Mouse (Mus musculus): ENCODE measurements around the gene Arih2. TPM values are rescaled to one million over a fixed set of nuclear protein-coding genes. Genes with fewer than 3 reads are reported as not detected.

The Arih2 gene
- polyA plus RNA-seq, 1 experiment from 2014 or later = 50.9 TPM

DNA sequence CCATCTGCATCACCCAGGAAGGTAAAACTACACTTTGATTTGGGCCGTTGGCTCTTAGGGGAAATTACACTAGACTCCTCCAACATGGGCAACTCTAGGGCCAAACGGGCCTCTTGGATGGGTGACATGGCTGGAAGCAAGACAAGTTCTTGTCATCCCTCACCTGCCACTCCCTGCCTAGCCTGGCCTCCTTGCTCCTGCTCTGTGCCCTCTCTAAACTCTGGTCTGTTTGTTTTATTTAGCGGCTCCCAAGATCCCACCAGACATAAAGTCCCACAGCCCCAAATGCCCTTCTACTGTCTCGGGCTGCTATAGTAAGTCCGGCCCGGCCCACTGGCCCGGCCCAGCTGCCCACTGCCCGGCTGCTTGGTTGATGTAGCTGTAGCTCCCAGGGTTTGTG, 85.5 kb downstream of the Arih2 start:
- Histone ChIP-seq H3K9me3 (ENCODE audit: control insufficient read depth, low read length) (no peaks in the 10 kb centered on the region), H3K27ac (ENCODE audit: low read depth, low read length) (no peak overlapping the region), H3K27me3 (ENCODE audit: control insufficient read depth, insufficient read depth, low read length) (no peaks in the 10 kb centered on the region), H3K4me3 (ENCODE audit: low read depth, low read length) (no peak overlapping the region), H3K9ac (ENCODE audit: low read length) (no peak overlapping the region), H3K4me1 (ENCODE audit: control insufficient read depth, insufficient read depth, low read length) (peaks cover 25% of the 10 kb centered on the region), H3K4me2 (no peak overlapping the region), H3K36me3 (ENCODE audit: control insufficient read depth, insufficient read depth, low read length) (peaks cover 17% of the 10 kb centered on the region)
- DNase-seq (ENCODE audit: low spot score, missing footprints) = no peak
- 96% methylated on average over 8 of the region's 8 CpGs for whole genome bisulfite sequencing
- ATAC-seq (ENCODE audit: low FRiP score) = no peak

- under 1% methylated on average over 52 of the region's 53 CpGs for WGBS
- peaks cover 30% of the 10 kb centered on the region for H3K36me3 ChIP-seq (ENCODE audit: control insufficient read depth, insufficient read depth, low read length)
These were observed 88.9 kb downstream of the Arih2 start, which contains the start of gene Impdh2 for GRCm38 (mm10) chr9:108560227-108560841. Impdh2 (plus strand) TSS chr9:108560286.

DNA sequence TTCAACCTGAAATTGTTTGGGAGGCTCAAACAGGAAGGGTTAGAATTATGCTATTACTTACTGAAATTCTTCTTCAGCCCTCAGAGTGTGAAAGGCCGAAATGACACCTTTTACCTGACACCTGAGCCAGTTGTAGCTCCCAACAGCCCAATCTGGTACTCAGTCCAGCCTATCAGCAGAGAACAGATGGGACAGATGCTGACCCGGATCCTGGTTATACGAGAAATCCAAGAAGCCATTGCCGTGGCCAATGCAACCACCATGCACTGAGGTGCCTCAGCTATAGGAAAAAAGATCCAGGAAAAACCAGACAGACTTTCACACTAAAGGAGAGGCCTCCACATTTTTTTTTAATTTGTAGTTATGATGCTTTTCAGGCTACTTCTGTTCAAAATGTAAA, 90.0 kb downstream of the Arih2 start:
- no peak overlapping the region for H3K4me3 ChIP-seq (ENCODE audit: low read depth, low read length)
- no peak for ATAC-seq (ENCODE audit: low FRiP score)
- no peak overlapping the region for H3K27ac ChIP-seq (ENCODE audit: low read depth, low read length)
- H3K36me3 ChIP-seq (ENCODE audit: control insufficient read depth, insufficient read depth, low read length) = peaks cover 26% of the 10 kb centered on the region
- H3K27me3 ChIP-seq (ENCODE audit: control insufficient read depth, insufficient read depth, low read length) = no peaks in the 10 kb centered on the region
- DNase-seq (ENCODE audit: low spot score, missing footprints) = no peak
- WGBS = 91% methylated on average over 4 of the region's 4 CpGs
- no peaks in the 10 kb centered on the region for H3K9me3 ChIP-seq (ENCODE audit: control insufficient read depth, low read length)
- H3K4me2 ChIP-seq = no peak overlapping the region
- H3K4me1 ChIP-seq (ENCODE audit: control insufficient read depth, insufficient read depth, low read length) = peaks cover 8% of the 10 kb centered on the region
- H3K9ac ChIP-seq (ENCODE audit: low read length) = no peak overlapping the region

More at GRCm38 (mm10) chr9:108560227-108560841, 88.9 kb downstream of the Arih2 start, which contains the start of gene Impdh2:
- peak; percentile 99 for ATAC-seq (ENCODE audit: low FRiP score)
- Histone ChIP-seq H3K9ac (ENCODE audit: low read length) (peak within 1 kb of the TSS; percentile 79), H3K4me3 (ENCODE audit: low read depth, low read length) (peak within 1 kb of the TSS; percentile 55), H3K9me3 (ENCODE audit: control insufficient read depth, low read length) (no peaks in the 10 kb centered on the region), H3K4me1 (ENCODE audit: control insufficient read depth, insufficient read depth, low read length) (peaks cover 8% of the 10 kb centered on the region), H3K4me2 (peak within 1 kb of the TSS; percentile 87), H3K27me3 (ENCODE audit: control insufficient read depth, insufficient read depth, low read length) (no peaks in the 10 kb centered on the region), H3K27ac (ENCODE audit: low read depth, low read length) (peak within 1 kb of the TSS; percentile 20; the same call in 1 of the 2 replicates)
- DNase-seq (ENCODE audit: low spot score, missing footprints) = peak; percentile 100

MicroRNAs encoded within 50 kb of the gene (microRNA counts, 519-probe panel; counts per million panel counts)
- microRNA mmu-miR-191 = 4,971 counts per million, percentile 52 among the panel's probes with 10 or more counts
- 3,505 counts per million, percentile 18 among the panel's probes with 10 or more counts for microRNA mmu-miR-425

Small RNA genes lying within 50 kb of the gene (microRNA-seq; reads per million reads assigned to microRNA genes)
- not detected for gene Gm24083
- gene Gm26298 = not detected
- gene Mir191 = not detected
- 1,702 reads per million, percentile 83 among the genes with 10 or more reads in this experiment for gene Mir425

Other genes starting within 250 kb of the Arih2 start
- gene Ccdc36, start 220.9 kb downstream of the Arih2 start, polyA plus RNA-seq (2014; fragmentation: Nextera tagmentation; extraction: Ambion mirVana) = 0.89 and 1.6 TPM in 2 replicates
- not detected in 2 replicates for gene BC048562, start 212.9 kb downstream of the Arih2 start, polyA plus RNA-seq (2014; fragmentation: Nextera tagmentation; extraction: Ambion mirVana)
- 48.1 and 48.6 TPM in 2 replicates for gene Ccdc71, start 188.9 kb downstream of the Arih2 start, polyA plus RNA-seq (2014; fragmentation: Nextera tagmentation; extraction: Ambion mirVana)
- gene Klhdc8b, start 187.8 kb downstream of the Arih2 start, polyA plus RNA-seq (2014; fragmentation: Nextera tagmentation; extraction: Ambion mirVana) = 34.4 and 36.2 TPM in 2 replicates
- gene Lamb2, start 169.7 kb downstream of the Arih2 start, polyA plus RNA-seq (2014; fragmentation: Nextera tagmentation; extraction: Ambion mirVana) = 20.1 and 21.4 TPM in 2 replicates
- 62.2 and 63.0 TPM in 2 replicates for gene Usp19, start 158.8 kb downstream of the Arih2 start, polyA plus RNA-seq (2014; fragmentation: Nextera tagmentation; extraction: Ambion mirVana)
- gene Qars, start 141.7 kb downstream of the Arih2 start, polyA plus RNA-seq (2014; fragmentation: Nextera tagmentation; extraction: Ambion mirVana) = 103 TPM in 2 replicates
- 160 and 175 TPM in 2 replicates for gene Qrich1, start 132.6 kb downstream of the Arih2 start, polyA plus RNA-seq (2014; fragmentation: Nextera tagmentation; extraction: Ambion mirVana)
- gene Impdh2, start 89.1 kb downstream of the Arih2 start, polyA plus RNA-seq (2014; fragmentation: Nextera tagmentation; extraction: Ambion mirVana) = 182 and 186 TPM in 2 replicates
- gene Ndufaf3, start 82.0 kb downstream of the Arih2 start, polyA plus RNA-seq (2014; fragmentation: Nextera tagmentation; extraction: Ambion mirVana) = 51.7 and 51.9 TPM in 2 replicates
- 158 and 172 TPM in 2 replicates for gene Dalrd3, start 79.5 kb downstream of the Arih2 start, polyA plus RNA-seq (2014; fragmentation: Nextera tagmentation; extraction: Ambion mirVana)
- 117 and 132 TPM in 2 replicates for gene Wdr6, start 70.6 kb downstream of the Arih2 start, polyA plus RNA-seq (2014; fragmentation: Nextera tagmentation; extraction: Ambion mirVana)
- 7.2 and 9.8 TPM in 2 replicates for gene P4htm, start 51.7 kb downstream of the Arih2 start, polyA plus RNA-seq (2014; fragmentation: Nextera tagmentation; extraction: Ambion mirVana)
- 31.2 and 33.3 TPM in 2 replicates for gene Slc25a20, start 12.7 kb upstream of the Arih2 start, polyA plus RNA-seq (2014; fragmentation: Nextera tagmentation; extraction: Ambion mirVana)
- gene Prkar2a, start 39.9 kb upstream of the Arih2 start, polyA plus RNA-seq (2014; fragmentation: Nextera tagmentation; extraction: Ambion mirVana) = 58.0 and 58.2 TPM in 2 replicates
- gene Ip6k2, start 134.4 kb upstream of the Arih2 start, polyA plus RNA-seq (2014; fragmentation: Nextera tagmentation; extraction: Ambion mirVana) = 104 and 109 TPM in 2 replicates
- gene Nckipsd, start 159.0 kb upstream of the Arih2 start, polyA plus RNA-seq (2014; fragmentation: Nextera tagmentation; extraction: Ambion mirVana) = 8.3 and 9.2 TPM in 2 replicates
- 5.4 and 6.4 TPM in 2 replicates for gene Celsr3, start 176.9 kb upstream of the Arih2 start, polyA plus RNA-seq (2014; fragmentation: Nextera tagmentation; extraction: Ambion mirVana)
- gene Slc26a6, start 203.9 kb upstream of the Arih2 start, polyA plus RNA-seq (2014; fragmentation: Nextera tagmentation; extraction: Ambion mirVana) = 7.5 and 8.0 TPM in 2 replicates

Measured in midbrain, embryonic 11.5 days (tissue).